Mouse (Mus musculus): ENCODE measurements at regions not wholly inside any gene's neighbourhood (a gene's known extent, or its start where the extent isn't known, plus 50 kb on each side); places are given as distances from the start of the nearest gene placed in this dataset.

DNA sequence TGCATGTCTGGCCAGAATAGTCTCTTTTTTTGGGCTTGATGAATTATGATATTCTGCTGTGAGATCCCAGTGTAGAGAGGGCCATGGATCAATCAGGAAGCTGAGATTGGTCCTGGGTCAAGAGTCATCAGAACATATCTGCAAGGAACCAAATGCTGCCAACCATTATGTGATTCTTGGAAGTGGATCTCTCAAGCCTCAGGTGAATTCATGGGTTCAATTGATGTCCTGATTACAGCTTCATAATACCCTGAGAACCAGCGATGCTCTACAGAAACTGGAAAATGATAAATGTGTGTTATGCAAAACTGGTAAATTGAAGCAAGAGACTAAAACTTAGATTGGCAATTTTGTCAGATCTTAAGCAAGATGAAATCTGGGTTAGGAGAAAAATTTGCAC, 118.8 kb upstream of the Fam241a start:
- H3K36me3 ChIP-seq (ENCODE audit: control insufficient read depth, insufficient read depth): no peaks in the 10 kb centered on the region
- H3K9me3 ChIP-seq (ENCODE audit: control insufficient read depth, low read length): no peaks in the 10 kb centered on the region
- 93% methylated on average over 1 of the region's 1 CpGs for WGBS
- ATAC-seq: no peak
- H3K4me2 ChIP-seq (ENCODE audit: low read length): no peak overlapping the region
- no peak overlapping the region for H3K9ac ChIP-seq (replicated peaks; ENCODE audit: low read depth, low read length)
- no peaks in the 10 kb centered on the region for H3K27me3 ChIP-seq (replicated peaks; ENCODE audit: control insufficient read depth, insufficient read depth, low read length)
- no peaks in the 10 kb centered on the region for H3K4me1 ChIP-seq (replicated peaks; ENCODE audit: control insufficient read depth, insufficient read depth, low read length)
- no peak overlapping the region for H3K27ac ChIP-seq (ENCODE audit: low read length)
- no peak overlapping the region for H3K4me3 ChIP-seq (replicated peaks; ENCODE audit: low read length)

DNA sequence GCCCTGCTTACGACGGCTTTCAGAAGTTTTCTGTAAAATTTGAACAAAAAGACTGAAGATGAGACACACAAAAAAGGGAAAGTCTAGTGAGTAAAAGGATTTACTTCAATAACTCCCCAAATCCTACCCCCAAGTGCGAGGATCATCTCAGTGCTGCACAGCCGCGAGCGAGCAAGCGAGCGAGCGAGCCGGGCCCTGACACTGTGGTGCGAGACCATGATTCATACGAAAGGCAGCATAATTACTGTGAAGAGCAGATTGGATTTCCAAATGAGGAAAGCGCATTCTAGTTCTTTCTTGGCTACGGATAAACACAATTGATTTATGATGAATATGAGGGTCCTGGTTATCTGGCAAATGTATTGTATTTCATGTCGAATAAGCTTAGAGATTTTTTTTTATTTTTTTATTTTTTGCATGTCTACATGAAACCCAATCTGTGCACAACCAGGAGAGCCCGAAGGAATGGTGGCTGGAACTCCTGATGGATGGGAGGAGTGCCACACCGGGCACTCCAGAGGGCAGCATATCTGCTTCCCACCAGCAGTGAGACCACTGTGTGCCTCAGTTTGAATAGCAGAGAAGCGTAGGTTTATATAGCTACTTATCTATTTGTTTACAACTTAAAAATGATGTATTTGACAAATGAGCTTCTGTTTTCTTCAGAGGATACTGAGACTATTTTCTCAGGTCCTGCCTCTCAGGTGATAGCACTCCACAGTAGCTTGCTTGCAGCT, 106.9 kb upstream of the Fam241a start:
- no peak overlapping the region for H3K27ac ChIP-seq (ENCODE audit: low read length)
- H3K27me3 ChIP-seq (replicated peaks; ENCODE audit: control insufficient read depth, insufficient read depth, low read length): no peaks in the 10 kb centered on the region
- H3K4me1 ChIP-seq (replicated peaks; ENCODE audit: control insufficient read depth, insufficient read depth, low read length): no peaks in the 10 kb centered on the region
- H3K4me3 ChIP-seq (replicated peaks; ENCODE audit: low read length): no peak overlapping the region
- no peaks in the 10 kb centered on the region for H3K9me3 ChIP-seq (ENCODE audit: control insufficient read depth, low read length)
- no peaks in the 10 kb centered on the region for H3K36me3 ChIP-seq (ENCODE audit: control insufficient read depth, insufficient read depth)
- 77% methylated on average over 18 of the region's 18 CpGs for WGBS
- no peak overlapping the region for H3K4me2 ChIP-seq (ENCODE audit: low read length)
- no peak for ATAC-seq
- no peak overlapping the region for H3K9ac ChIP-seq (replicated peaks; ENCODE audit: low read depth, low read length)

DNA sequence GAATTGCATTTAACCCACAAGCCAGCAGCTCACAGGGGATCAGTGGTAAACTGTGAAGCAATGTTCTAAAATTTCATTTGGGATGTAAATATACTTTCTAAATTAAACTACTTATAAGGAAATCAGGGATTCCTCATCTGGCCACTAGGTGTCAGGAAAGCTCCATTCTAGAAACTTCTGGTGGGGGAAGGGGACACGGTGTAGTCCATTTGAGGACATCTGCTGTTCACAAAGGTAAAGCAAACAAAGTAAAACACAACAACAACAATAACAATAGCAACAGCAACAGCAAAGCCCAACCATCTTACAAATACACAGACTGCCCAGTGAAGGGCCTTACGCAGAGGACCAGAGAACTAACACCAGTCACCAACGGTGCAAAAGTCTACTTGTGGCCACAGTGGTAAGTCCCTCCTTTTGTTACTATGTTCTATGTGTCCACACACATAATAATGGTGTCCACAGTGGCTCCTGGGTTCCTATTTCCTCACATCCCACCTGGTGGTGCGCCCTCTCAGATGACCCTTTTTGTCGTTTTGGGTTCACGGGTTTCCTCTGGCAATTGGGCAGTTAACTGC, 105.9 kb upstream of the Fam241a start:
- WGBS: 80% methylated on average over 6 of the region's 6 CpGs
- H3K27me3 ChIP-seq (replicated peaks; ENCODE audit: control insufficient read depth, insufficient read depth, low read length): no peaks in the 10 kb centered on the region
- no peak overlapping the region for H3K4me2 ChIP-seq (ENCODE audit: low read length)
- no peaks in the 10 kb centered on the region for H3K4me1 ChIP-seq (replicated peaks; ENCODE audit: control insufficient read depth, insufficient read depth, low read length)
- H3K27ac ChIP-seq (ENCODE audit: low read length): no peak overlapping the region
- peak; percentile 70 for ATAC-seq
- no peaks in the 10 kb centered on the region for H3K9me3 ChIP-seq (ENCODE audit: control insufficient read depth, low read length)
- no peak overlapping the region for H3K9ac ChIP-seq (replicated peaks; ENCODE audit: low read depth, low read length)
- H3K36me3 ChIP-seq (ENCODE audit: control insufficient read depth, insufficient read depth): no peaks in the 10 kb centered on the region
- H3K4me3 ChIP-seq (replicated peaks; ENCODE audit: low read length): no peak overlapping the region

DNA sequence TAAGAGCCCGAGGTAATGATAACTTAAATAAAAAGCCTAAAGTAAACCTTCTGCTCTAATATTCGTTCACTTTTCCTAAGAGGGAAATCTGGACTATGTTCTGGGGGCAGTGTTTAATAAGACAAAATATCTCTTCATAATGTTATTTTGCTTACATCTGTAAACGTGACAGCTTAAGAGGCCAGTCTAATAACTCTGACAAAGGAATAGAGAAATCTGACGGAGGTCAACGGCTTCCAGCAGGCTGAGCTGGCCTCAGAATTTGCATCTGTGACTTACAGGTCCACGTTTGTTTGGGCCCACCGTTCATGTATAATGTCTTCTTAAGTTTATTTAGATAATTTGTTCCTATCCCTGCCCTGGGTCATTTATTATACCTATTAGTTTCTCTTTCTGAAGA, 99.6 kb upstream of the Fam241a start:
- Histone ChIP-seq H3K27ac (ENCODE audit: low read length) (no peak overlapping the region), H3K4me3 (replicated peaks; ENCODE audit: low read length) (no peak overlapping the region), H3K4me2 (ENCODE audit: low read length) (no peak overlapping the region), H3K9me3 (ENCODE audit: control insufficient read depth, low read length) (no peaks in the 10 kb centered on the region), H3K4me1 (replicated peaks; ENCODE audit: control insufficient read depth, insufficient read depth, low read length) (no peaks in the 10 kb centered on the region), H3K27me3 (replicated peaks; ENCODE audit: control insufficient read depth, insufficient read depth, low read length) (no peaks in the 10 kb centered on the region), H3K36me3 (ENCODE audit: control insufficient read depth, insufficient read depth) (no peaks in the 10 kb centered on the region), H3K9ac (replicated peaks; ENCODE audit: low read depth, low read length) (no peak overlapping the region)
- WGBS: 74% methylated on average over 7 of the region's 7 CpGs
- ATAC-seq: no peak

DNA sequence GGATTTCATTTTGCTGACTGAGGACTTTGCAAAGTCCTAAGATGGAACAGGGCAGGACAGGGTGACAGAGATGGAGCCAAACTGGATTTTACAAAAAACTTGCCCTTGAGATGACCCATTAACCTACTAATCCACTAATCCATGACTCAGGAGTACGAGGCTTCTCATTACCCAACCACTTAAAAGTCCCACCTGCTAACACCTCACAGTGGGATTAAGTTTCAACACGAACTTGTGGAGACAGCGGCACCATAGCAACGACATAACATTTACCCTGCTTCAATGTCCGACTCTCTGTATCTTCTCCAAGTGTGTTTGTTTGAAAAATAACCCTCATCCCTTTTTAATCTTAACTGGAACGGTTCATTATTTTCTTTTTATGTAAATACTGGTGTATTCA, 91.5 kb upstream of the Fam241a start:
- H3K27me3 ChIP-seq (replicated peaks; ENCODE audit: control insufficient read depth, insufficient read depth, low read length): no peaks in the 10 kb centered on the region
- H3K4me2 ChIP-seq (ENCODE audit: low read length): no peak overlapping the region
- H3K27ac ChIP-seq (ENCODE audit: low read length): no peak overlapping the region
- no peaks in the 10 kb centered on the region for H3K36me3 ChIP-seq (ENCODE audit: control insufficient read depth, insufficient read depth)
- WGBS: 59% methylated on average over 6 of the region's 6 CpGs
- no peaks in the 10 kb centered on the region for H3K4me1 ChIP-seq (replicated peaks; ENCODE audit: control insufficient read depth, insufficient read depth, low read length)
- no peaks in the 10 kb centered on the region for H3K9me3 ChIP-seq (ENCODE audit: control insufficient read depth, low read length)
- no peak for ATAC-seq
- H3K4me3 ChIP-seq (replicated peaks; ENCODE audit: low read length): no peak overlapping the region
- no peak overlapping the region for H3K9ac ChIP-seq (replicated peaks; ENCODE audit: low read depth, low read length)

DNA sequence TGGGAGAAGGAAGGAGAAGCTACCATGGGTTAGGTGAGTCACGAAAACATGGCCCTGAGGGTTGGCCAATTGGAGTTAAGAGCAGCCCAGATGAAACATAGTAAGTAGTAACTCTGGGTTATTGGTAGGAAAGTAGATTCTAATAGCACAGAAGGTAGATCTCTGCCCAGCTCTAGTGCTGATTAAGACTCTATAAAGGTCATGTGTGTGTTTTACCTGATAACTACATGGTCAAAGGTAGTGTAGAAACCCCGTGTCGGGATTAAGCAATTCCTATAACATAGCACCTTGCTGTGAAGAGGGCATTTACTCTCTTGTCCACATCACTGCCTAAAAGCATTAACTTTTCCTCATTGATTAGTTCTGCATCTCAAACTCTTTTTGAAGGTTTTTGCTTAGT, 89.0 kb upstream of the Fam241a start:
- H3K36me3 ChIP-seq (ENCODE audit: control insufficient read depth, insufficient read depth): no peaks in the 10 kb centered on the region
- no peak overlapping the region for H3K27ac ChIP-seq (ENCODE audit: low read length)
- H3K4me3 ChIP-seq (replicated peaks; ENCODE audit: low read length): no peak overlapping the region
- H3K4me1 ChIP-seq (replicated peaks; ENCODE audit: control insufficient read depth, insufficient read depth, low read length): no peaks in the 10 kb centered on the region
- H3K9me3 ChIP-seq (ENCODE audit: control insufficient read depth, low read length): no peaks in the 10 kb centered on the region
- no peaks in the 10 kb centered on the region for H3K27me3 ChIP-seq (replicated peaks; ENCODE audit: control insufficient read depth, insufficient read depth, low read length)
- H3K9ac ChIP-seq (replicated peaks; ENCODE audit: low read depth, low read length): no peak overlapping the region
- no peak for ATAC-seq
- 77% methylated on average over 3 of the region's 3 CpGs for WGBS
- no peak overlapping the region for H3K4me2 ChIP-seq (ENCODE audit: low read length)

DNA sequence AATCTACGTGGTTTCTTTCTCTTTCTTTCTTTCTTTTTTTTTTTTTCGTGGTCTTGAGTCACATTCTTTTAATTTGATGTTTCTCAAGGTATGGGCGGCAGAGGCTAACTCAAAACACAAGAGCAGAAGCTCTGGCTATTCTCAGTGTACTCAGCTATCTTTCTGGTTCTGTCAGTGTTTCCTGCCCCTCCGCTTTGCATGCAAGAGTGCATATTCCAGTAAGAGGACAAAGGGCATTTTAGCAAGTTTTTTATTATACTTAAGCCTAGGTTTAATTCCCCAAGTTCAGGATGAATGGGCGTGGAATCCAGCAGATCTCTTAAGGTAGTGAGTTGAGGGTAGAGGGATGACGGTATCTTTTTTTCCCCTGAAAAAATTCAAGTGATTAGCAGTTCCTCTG, 81.1 kb upstream of the Fam241a start:
- Histone ChIP-seq H3K9me3 (ENCODE audit: control insufficient read depth, low read length) (no peaks in the 10 kb centered on the region), H3K4me1 (replicated peaks; ENCODE audit: control insufficient read depth, insufficient read depth, low read length) (no peaks in the 10 kb centered on the region), H3K27me3 (replicated peaks; ENCODE audit: control insufficient read depth, insufficient read depth, low read length) (no peaks in the 10 kb centered on the region), H3K27ac (ENCODE audit: low read length) (no peak overlapping the region), H3K4me3 (replicated peaks; ENCODE audit: low read length) (no peak overlapping the region), H3K36me3 (ENCODE audit: control insufficient read depth, insufficient read depth) (no peaks in the 10 kb centered on the region), H3K9ac (replicated peaks; ENCODE audit: low read depth, low read length) (no peak overlapping the region), H3K4me2 (ENCODE audit: low read length) (no peak overlapping the region)
- ATAC-seq: no peak
- 80% methylated on average over 6 of the region's 6 CpGs for WGBS

DNA sequence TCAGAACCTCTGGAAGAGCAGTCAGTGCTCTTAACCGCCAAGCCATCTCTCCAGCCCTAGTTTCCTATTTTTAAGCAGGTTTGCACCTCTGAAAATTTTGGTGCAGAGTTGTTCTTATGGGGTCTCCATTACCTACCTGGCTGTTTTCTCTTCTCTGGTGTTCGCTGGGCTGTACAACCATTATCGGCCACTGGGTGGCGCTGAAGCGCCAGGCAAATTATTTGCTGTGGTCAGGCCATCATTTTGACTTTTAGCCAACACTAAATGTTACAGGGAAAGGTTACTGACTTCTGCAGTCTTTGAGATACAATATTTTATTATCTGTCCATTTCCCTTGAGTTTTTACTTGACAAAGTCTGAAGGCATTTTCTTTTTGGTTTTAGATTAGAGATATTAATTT, 74.8 kb upstream of the Fam241a start:
- Histone ChIP-seq H3K4me2 (ENCODE audit: low read length) (no peak overlapping the region), H3K4me3 (replicated peaks; ENCODE audit: low read length) (no peak overlapping the region), H3K27ac (ENCODE audit: low read length) (no peak overlapping the region), H3K9ac (replicated peaks; ENCODE audit: low read depth, low read length) (no peak overlapping the region), H3K4me1 (replicated peaks; ENCODE audit: control insufficient read depth, insufficient read depth, low read length) (no peaks in the 10 kb centered on the region), H3K9me3 (ENCODE audit: control insufficient read depth, low read length) (no peaks in the 10 kb centered on the region), H3K36me3 (ENCODE audit: control insufficient read depth, insufficient read depth) (no peaks in the 10 kb centered on the region), H3K27me3 (replicated peaks; ENCODE audit: control insufficient read depth, insufficient read depth, low read length) (no peaks in the 10 kb centered on the region)
- WGBS: 3% methylated on average over 5 of the region's 5 CpGs
- ATAC-seq: no peak

DNA sequence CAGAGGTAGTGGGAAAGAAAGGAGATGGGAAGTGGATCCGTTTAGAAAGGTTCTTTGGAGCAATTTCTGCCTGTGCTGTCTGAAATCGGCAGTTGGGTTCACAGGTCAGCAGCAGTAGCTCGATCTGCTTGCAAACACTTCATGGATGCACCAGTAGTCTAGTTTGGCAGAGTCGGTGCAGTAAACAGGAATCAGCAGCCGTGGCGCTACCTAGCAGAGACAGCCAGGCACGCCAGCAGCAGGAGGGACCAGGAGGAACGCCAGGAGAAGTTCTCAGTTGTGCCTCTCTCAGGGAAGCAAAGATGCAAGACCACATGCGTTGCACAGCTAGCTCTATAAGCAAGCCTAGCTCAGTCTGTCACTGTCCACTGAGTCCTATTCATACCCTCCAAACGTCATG, 71.0 kb upstream of the Fam241a start:
- no peak for ATAC-seq
- Histone ChIP-seq H3K4me2 (ENCODE audit: low read length) (no peak overlapping the region), H3K27me3 (replicated peaks; ENCODE audit: control insufficient read depth, insufficient read depth, low read length) (no peaks in the 10 kb centered on the region), H3K9ac (replicated peaks; ENCODE audit: low read depth, low read length) (no peak overlapping the region), H3K4me3 (replicated peaks; ENCODE audit: low read length) (no peak overlapping the region), H3K27ac (ENCODE audit: low read length) (no peak overlapping the region), H3K36me3 (ENCODE audit: control insufficient read depth, insufficient read depth) (no peaks in the 10 kb centered on the region), H3K9me3 (ENCODE audit: control insufficient read depth, low read length) (no peaks in the 10 kb centered on the region), H3K4me1 (replicated peaks; ENCODE audit: control insufficient read depth, insufficient read depth, low read length) (no peaks in the 10 kb centered on the region)
- 67% methylated on average over 10 of the region's 10 CpGs for WGBS

DNA sequence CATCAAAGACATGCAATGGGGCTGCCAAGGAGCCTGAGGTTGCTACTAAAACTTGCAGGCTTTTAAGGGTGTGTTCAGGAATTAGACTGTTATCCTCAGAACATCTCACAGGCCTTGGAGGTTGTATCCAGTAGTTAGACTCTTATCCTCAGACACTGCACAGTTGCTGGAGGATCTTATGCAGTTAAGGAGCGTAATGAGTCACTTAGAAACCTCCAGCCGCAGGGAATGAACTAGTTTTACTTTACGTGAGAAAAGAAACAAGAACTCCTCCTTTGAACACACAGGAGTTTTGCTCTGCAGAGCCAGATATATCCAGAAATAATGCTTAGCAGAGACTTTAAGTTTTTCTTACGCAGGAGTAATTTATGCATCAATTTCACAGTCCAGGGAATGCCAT, 70.1 kb upstream of the Fam241a start:
- H3K9me3 ChIP-seq (ENCODE audit: control insufficient read depth, low read length): no peaks in the 10 kb centered on the region
- no peak overlapping the region for H3K9ac ChIP-seq (replicated peaks; ENCODE audit: low read depth, low read length)
- no peaks in the 10 kb centered on the region for H3K36me3 ChIP-seq (ENCODE audit: control insufficient read depth, insufficient read depth)
- H3K27me3 ChIP-seq (replicated peaks; ENCODE audit: control insufficient read depth, insufficient read depth, low read length): no peaks in the 10 kb centered on the region
- H3K4me1 ChIP-seq (replicated peaks; ENCODE audit: control insufficient read depth, insufficient read depth, low read length): no peaks in the 10 kb centered on the region
- no peak overlapping the region for H3K27ac ChIP-seq (ENCODE audit: low read length)
- H3K4me2 ChIP-seq (ENCODE audit: low read length): no peak overlapping the region
- 82% methylated on average over 4 of the region's 4 CpGs for WGBS
- ATAC-seq: no peak
- no peak overlapping the region for H3K4me3 ChIP-seq (replicated peaks; ENCODE audit: low read length)

Measured in forebrain, embryonic 16.5 days (tissue).